Mouse (Mus musculus): ENCODE measurements around the gene Gja5. TPM values are rescaled to one million over a fixed set of nuclear protein-coding genes. Genes with fewer than 3 reads are reported as not detected.
A peak's percentile ranks its signal among the peaks of the same experiment; 100 is the strongest.

Gja5 gene
- polyA plus RNA-seq, 1 experiment, result 42.5 TPM

DNA sequence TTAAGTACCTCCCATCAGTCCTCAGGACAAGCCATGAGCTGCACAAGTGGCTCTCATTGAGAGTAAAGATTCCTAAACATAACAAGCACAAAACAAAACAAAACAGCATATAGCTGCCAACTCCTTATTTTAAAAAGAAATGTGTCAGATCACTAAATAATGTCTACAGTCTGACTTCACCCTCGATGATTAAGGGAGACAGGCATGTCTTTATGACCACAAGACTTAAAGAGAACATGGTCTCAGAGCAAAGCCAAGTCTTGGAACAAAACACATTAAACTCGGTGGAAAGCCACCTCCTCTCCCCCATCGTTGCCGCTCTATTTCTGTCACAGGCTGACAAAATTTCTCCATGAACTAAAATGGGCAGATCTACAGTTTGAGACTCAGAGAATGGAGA, 20.1 kb downstream of the Gja5 start:
- no peaks in the 10 kb centered on the region for H3K4me1 ChIP-seq (ENCODE audit: control insufficient read depth, insufficient read depth, low read length)
- TF ChIP-seq CTCF (IDR thresholded peaks at IDR 0.05; ENCODE audit: insufficient read depth, low read length) (no peak), POLR2A (IDR thresholded peaks at IDR 0.05; ENCODE audit: borderline replicate concordance, extremely low read depth, low read depth, low read length) (no peak)
- no peak overlapping the region for H3K4me3 ChIP-seq (replicated peaks; ENCODE audit: extremely low read depth, low read depth, low read length)
- 75% methylated on average over 4 of the region's 4 CpGs for WGBS
- no peak for DNase-seq

DNA sequence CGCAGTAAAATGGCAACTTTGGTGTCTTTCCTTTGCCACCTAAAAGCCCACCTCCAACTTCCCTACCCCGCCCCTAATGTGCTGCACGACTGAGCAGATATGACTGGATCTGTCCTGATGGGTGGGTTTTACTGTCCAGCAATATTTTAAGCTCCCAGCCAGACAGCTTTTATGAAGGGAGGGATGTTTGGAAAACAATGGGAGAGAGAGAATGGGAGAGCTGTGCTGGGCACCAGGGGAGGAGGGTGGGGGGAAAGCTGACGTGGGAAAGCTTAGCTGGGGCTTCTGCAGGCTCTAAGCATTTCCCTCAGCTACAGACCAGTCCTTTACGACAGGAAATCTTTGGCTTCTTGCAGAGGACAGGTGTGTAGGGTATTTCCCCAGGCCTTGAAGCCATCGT, 21.4 kb downstream of the Gja5 start, which contains the start of gene Gja8:
Gene Gja8 (minus strand): TSS at position 101 of the 400 bp plus-strand sequence.
- WGBS, result 61% methylated on average over 6 of the region's 6 CpGs
- H3K4me3 ChIP-seq (replicated peaks; ENCODE audit: extremely low read depth, low read depth, low read length), result no peak within 1 kb of the TSS
- no peaks in the 10 kb centered on the region for H3K4me1 ChIP-seq (ENCODE audit: control insufficient read depth, insufficient read depth, low read length)
- no peak for DNase-seq
- TF ChIP-seq CTCF (IDR thresholded peaks at IDR 0.05; ENCODE audit: insufficient read depth, low read length) (no peak), POLR2A (IDR thresholded peaks at IDR 0.05; ENCODE audit: borderline replicate concordance, extremely low read depth, low read depth, low read length) (no peak)

DNA sequence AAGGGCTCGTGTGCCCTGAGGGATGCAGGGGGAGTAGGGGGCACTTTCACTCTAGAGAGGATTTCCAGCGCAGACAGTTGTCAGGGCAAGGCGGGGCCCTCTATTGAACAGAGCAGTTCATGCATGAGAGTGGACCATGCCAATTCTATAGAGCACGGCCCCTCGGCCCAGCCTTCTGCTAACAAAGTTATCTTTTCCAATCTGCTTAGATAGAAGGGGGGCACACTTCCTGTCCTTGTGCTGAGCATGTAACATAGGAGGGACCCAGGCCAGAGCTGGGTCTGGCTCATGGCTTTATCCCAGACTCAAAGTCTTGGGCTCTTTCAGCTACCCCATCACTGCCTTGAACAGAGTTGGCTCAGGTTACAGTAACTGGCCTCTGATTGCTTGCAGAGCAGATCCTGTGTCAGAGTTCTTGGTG, 26.8 kb downstream of the Gja5 start:
- 35% methylated on average over 5 of the region's 5 CpGs for WGBS
- DNase-seq, result no peak
- H3K4me1 ChIP-seq (ENCODE audit: control insufficient read depth, insufficient read depth, low read length), result no peaks in the 10 kb centered on the region
- TF ChIP-seq CTCF (IDR thresholded peaks at IDR 0.05; ENCODE audit: insufficient read depth, low read length) (no peak), POLR2A (IDR thresholded peaks at IDR 0.05; ENCODE audit: borderline replicate concordance, extremely low read depth, low read depth, low read length) (no peak)
- H3K4me3 ChIP-seq (replicated peaks; ENCODE audit: extremely low read depth, low read depth, low read length), result no peak overlapping the region

DNA sequence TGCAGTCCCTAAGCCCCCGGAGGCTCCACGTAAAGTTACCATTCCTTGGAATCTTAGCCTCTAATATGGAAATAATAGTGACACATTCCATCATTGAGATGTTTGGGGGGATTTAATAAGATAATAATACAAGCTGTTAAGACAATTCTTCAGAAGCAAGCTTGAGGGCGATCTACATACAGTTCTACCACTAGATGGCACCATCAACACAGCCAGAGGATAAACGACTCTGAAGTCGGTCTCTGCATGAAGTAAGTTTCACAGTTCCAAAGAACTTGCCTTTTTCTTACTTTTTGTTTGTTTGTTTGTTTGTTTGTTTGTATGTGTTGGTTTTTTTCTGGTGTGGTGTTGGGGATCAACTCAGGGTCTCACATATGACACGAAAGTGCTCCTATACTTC, 31.7 kb downstream of the Gja5 start:
- Histone ChIP-seq H3K4me3 (replicated peaks; ENCODE audit: extremely low read depth, low read depth, low read length) (no peak overlapping the region), H3K4me1 (ENCODE audit: control insufficient read depth, insufficient read depth, low read length) (no peaks in the 10 kb centered on the region)
- 7% methylated on average over 6 of the region's 6 CpGs for WGBS
- TF ChIP-seq CTCF (IDR thresholded peaks at IDR 0.05; ENCODE audit: insufficient read depth, low read length) (peak; percentile 47), POLR2A (IDR thresholded peaks at IDR 0.05; ENCODE audit: borderline replicate concordance, extremely low read depth, low read depth, low read length) (no peak)
- no peak for DNase-seq

DNA sequence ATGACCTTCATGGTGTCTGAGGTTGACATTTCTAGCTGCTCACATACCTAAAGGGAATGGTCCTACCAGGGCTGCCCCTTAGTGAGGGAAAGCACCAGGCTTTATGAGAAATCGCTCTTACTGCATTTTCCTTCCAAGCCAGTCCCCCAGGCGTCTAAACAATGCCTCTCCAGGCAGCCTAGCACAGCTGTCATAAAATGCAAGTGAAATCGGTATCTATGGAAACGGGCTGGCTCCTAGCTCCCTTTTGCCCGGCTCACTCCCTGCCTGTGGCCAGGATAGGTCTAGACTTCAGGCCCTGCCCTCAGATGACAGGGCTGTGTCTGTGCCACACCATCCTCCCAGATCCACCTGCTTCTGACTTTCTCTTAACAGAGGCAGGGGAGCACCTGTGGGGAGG, 33.1 kb downstream of the Gja5 start:
- WGBS, result 50% methylated on average over 5 of the region's 5 CpGs
- TF ChIP-seq CTCF (IDR thresholded peaks at IDR 0.05; ENCODE audit: insufficient read depth, low read length) (no peak), POLR2A (IDR thresholded peaks at IDR 0.05; ENCODE audit: borderline replicate concordance, extremely low read depth, low read depth, low read length) (no peak)
- Histone ChIP-seq H3K4me1 (ENCODE audit: control insufficient read depth, insufficient read depth, low read length) (no peaks in the 10 kb centered on the region), H3K4me3 (replicated peaks; ENCODE audit: extremely low read depth, low read depth, low read length) (no peak overlapping the region)
- no peak for DNase-seq

DNA sequence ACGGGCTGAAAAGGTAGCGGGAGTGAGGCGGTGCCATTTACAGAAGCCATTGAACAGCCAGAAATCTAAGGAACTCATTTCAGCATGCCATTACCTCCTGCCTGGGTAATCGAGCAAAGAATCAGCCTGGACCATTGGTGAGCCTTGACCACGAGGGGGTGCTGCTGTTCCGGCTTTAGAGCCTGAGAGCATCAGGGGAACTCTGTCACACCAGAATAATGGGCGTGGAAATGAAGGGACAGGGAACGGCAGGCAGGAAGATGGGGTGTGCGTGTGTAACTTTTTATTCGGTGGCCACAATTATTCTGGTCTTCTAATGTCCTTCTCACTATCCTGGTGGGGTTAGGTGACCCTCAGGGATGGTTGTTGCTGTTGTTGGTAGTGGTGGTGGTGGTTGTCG, 34.2 kb downstream of the Gja5 start:
- H3K4me1 ChIP-seq (ENCODE audit: control insufficient read depth, insufficient read depth, low read length), result no peaks in the 10 kb centered on the region
- DNase-seq, result peak; percentile 80
- no peak for TF ChIP-seq POLR2A (IDR thresholded peaks at IDR 0.05; ENCODE audit: borderline replicate concordance, extremely low read depth, low read depth, low read length)
- TF ChIP-seq CTCF (IDR thresholded peaks at IDR 0.05; ENCODE audit: insufficient read depth, low read length), result peak; percentile 97
- no peak overlapping the region for H3K4me3 ChIP-seq (replicated peaks; ENCODE audit: extremely low read depth, low read depth, low read length)
- WGBS, result 10% methylated on average over 11 of the region's 11 CpGs

DNA sequence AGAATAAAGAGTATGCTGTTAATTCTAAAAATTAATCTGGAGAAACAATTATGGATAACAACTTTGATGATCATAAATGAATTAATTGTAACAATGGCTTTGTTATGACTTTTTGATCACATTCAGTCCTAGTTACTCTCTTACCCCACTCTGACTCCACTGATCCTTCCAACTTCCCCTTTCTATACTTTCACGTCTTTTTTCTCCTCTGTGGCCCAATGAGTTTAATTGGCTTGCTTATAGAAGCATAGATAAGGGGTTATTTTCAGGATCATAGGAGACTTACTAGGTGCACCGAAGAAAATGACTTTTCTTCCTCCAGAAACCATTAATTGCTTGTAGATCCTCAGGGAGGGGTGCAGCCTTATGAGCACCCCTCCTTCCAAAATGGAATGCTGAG, 38.2 kb downstream of the Gja5 start:
- TF ChIP-seq CTCF (IDR thresholded peaks at IDR 0.05; ENCODE audit: insufficient read depth, low read length), result no peak
- no peak for TF ChIP-seq POLR2A (IDR thresholded peaks at IDR 0.05; ENCODE audit: borderline replicate concordance, extremely low read depth, low read depth, low read length)
- no peak for DNase-seq
- no peak overlapping the region for H3K4me3 ChIP-seq (replicated peaks; ENCODE audit: extremely low read depth, low read depth, low read length)
- no peaks in the 10 kb centered on the region for H3K4me1 ChIP-seq (ENCODE audit: control insufficient read depth, insufficient read depth, low read length)
- WGBS, result 79% methylated on average over 2 of the region's 2 CpGs

DNA sequence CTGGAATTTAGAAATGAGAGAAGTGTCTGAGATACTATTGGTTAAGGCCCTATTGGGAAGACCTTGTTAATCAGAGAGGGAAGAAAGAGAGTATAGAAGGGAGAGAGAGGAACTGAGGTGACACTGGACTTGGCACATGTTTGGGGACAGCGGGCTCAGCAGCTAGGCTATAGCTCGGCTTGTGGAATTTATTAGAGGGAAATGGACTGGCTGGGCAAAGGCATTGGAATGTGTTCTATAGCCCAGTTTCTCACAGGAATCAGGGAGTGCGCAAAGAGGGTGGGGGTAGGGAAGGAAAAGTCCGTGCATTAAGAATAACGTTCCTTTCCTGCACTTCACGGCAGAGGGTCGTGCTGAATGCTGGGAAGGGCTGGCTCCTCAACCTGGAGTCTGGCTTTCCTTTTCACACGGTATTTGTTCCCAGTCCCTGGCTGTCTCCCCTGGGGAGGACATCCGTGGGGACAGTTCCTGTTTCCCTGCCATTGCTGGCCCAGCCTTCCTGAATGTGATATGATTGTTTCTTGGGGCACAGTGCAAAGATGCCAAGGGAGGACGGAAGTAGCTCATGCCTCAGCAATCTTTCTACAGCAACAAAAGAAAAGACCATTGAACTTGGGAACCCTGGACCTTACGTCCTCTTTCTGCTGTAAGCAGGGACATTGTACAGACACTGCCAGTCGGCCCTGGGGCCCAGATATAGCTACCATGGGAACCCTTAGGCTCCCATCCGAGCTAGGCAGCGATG, 49.2 kb downstream of the Gja5 start:
- 19% methylated on average over 14 of the region's 14 CpGs for WGBS
- no peak overlapping the region for H3K4me3 ChIP-seq (replicated peaks; ENCODE audit: extremely low read depth, low read depth, low read length)
- DNase-seq, result peak; percentile 11
- peaks cover 2% of the 10 kb centered on the region for H3K4me1 ChIP-seq (ENCODE audit: control insufficient read depth, insufficient read depth, low read length)
- 0 out of 2 replicates have a peak, but pooled peaks have one; percentile 6 for TF ChIP-seq POLR2A (IDR thresholded peaks at IDR 0.05; ENCODE audit: borderline replicate concordance, extremely low read depth, low read depth, low read length)
- no peak for TF ChIP-seq CTCF (IDR thresholded peaks at IDR 0.05; ENCODE audit: insufficient read depth, low read length)

DNA sequence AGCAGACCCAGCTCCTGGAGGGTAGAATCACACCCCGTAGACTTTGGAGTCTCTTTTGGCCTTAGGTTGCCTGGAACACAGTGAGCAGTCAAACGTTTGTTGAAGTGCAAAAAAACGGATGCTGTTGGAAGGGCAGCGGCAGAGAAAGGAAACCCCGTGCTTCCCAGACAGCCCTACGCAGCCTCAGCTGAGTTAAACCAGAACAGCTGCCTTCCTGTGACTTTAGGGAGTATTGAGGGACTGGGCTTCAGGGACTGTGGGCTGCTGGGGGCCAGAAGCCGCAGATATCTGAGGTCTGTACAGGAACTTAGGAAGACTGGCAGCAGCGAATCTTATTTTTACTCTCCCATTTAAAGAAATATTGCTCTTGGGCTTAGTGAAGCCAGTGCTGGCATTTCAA, 56.1 kb downstream of the Gja5 start:
- Histone ChIP-seq H3K4me3 (replicated peaks; ENCODE audit: extremely low read depth, low read depth, low read length) (no peak overlapping the region), H3K4me1 (ENCODE audit: control insufficient read depth, insufficient read depth, low read length) (no peaks in the 10 kb centered on the region)
- DNase-seq, result no peak
- WGBS, result 32% methylated on average over 8 of the region's 8 CpGs
- TF ChIP-seq CTCF (IDR thresholded peaks at IDR 0.05; ENCODE audit: insufficient read depth, low read length), result no peak
- no peak for TF ChIP-seq POLR2A (IDR thresholded peaks at IDR 0.05; ENCODE audit: borderline replicate concordance, extremely low read depth, low read depth, low read length)

All from lung, adult 2 months (tissue).